Comparison of ENCODE assay signal across 8 mouse cellular contexts in the genomic region with DNA sequence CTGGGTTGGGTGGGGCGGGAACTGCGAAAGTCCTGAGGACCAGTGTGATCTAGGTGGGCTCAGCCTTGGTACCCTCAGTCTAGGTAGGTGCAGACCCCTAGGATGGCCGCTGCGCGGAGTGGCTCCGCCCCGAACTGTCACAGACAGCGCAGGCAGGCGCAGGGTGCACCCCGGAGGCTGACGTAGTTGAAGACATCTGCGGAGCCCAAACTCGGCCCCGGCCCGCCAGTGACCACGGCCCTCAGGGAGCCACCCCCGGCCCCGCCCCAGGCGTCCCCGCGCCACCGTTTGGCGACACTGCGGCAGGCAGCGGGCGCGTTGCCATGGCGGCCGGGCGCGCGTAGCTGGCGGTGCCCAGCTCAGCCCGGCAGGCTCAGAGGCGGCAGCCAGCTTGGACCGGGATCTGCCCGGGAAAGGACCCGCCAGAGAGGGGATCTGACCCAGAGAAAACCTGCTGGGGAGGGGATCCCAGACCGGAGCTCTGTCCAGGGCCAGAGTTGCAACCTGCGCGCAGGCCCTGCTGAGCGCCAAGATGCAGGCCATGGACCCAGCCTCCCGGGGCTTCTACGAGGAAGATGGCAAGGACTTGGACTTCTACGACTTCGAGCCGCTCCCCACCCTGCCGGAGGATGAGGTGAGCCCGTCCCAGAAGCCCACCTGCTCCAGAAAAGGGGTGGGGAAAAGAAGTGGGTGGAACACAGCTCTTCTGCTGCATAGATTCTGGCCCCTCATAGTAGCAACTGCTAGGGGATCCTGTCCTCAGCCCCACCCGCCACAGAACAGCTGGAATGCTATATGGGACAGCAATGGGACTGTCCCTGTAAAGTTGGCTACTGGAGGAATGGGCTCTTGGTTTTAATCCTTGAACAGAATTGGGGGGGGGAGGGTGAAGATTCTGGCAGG. TPM values are rescaled to one million over a fixed set of nuclear protein-coding genes. Genes with fewer than 3 reads are reported as not detected.
A peak's percentile ranks its signal among the peaks of the same experiment; 100 is the strongest.
DNase-seq lines count a peak whose midpoint lies in the region; ATAC-seq lines count a peak whose summit lies in the region.

A gene (plus strand): TSS at position 42 of the 903 bp plus-strand sequence.

- no peaks in the 10 kb centered on the region for H3K36me3 ChIP-seq in heart, embryonic 15.5 days
- H3K36me3 ChIP-seq in midbrain, embryonic 12.5 days: no peaks in the 10 kb centered on the region

- H3K27ac ChIP-seq in heart, embryonic 15.5 days: no peak within 1 kb of the TSS
- no peak within 1 kb of the TSS for H3K27ac ChIP-seq in midbrain, embryonic 12.5 days (replicated peaks)

- H3K9me3 ChIP-seq in heart, embryonic 15.5 days (replicated peaks): no peaks in the 10 kb centered on the region
- no peaks in the 10 kb centered on the region for H3K9me3 ChIP-seq in midbrain, embryonic 12.5 days

- under 1% methylated on average over 50 of the region's 50 CpGs for WGBS in heart, embryonic 15.5 days
- under 1% methylated on average over 41 of the region's 50 CpGs for WGBS in midbrain, embryonic 12.5 days

- peak within 1 kb of the TSS; percentile 46 for H3K4me3 ChIP-seq in heart, embryonic 15.5 days
- peak within 1 kb of the TSS; percentile 55 for H3K4me3 ChIP-seq in midbrain, embryonic 12.5 days

- DNase-seq in thymus, postnatal 4 days: peak; percentile 18
- no peak for DNase-seq in thymus, postnatal 14 days
- DNase-seq in embryo, embryonic 10.5 days (ENCODE audit: low spot score): peak; percentile 40
- DNase-seq in layer of hippocampus, postnatal 36 days: peak; percentile 82 to 83
- no peak for DNase-seq in spleen, postnatal 36 days (ENCODE audit: low spot score in 2 of 2)

- H3K9ac ChIP-seq in heart, embryonic 15.5 days: peak within 1 kb of the TSS; percentile 20; the same call in 1 of the 2 replicates
- H3K9ac ChIP-seq in midbrain, embryonic 12.5 days (replicated peaks): peak within 1 kb of the TSS; percentile 57

- H3K4me1 ChIP-seq in heart, embryonic 15.5 days (replicated peaks): 0 out of 2 replicates have a peak, but pooled peaks cover 12% of the 10 kb centered on the region
- H3K4me1 ChIP-seq in midbrain, embryonic 12.5 days: peaks cover 11% of the 10 kb centered on the region

- H3K4me2 ChIP-seq in heart, embryonic 15.5 days: peak within 1 kb of the TSS; percentile 79
- peak within 1 kb of the TSS; percentile 85 for H3K4me2 ChIP-seq in midbrain, embryonic 12.5 days (replicated peaks)

- 0 out of 2 replicates have a peak, but pooled peaks have one; percentile 47 for ATAC-seq in heart, embryonic 15.5 days (replicated peaks; ENCODE audit: insufficient number of reproducible peaks, insufficient read depth, low FRiP score, low read depth)
- ATAC-seq in midbrain, embryonic 12.5 days (ENCODE audit: low FRiP score, low read depth): peak; percentile 85
- ATAC-seq in erythroid progenitor cell, adult 5-6 weeks (replicated peaks; ENCODE audit: low FRiP score, poor library complexity, severe bottlenecking): no peak

- H3K27me3 ChIP-seq in heart, embryonic 15.5 days: peaks cover 70% of the 10 kb centered on the region
- H3K27me3 ChIP-seq in midbrain, embryonic 12.5 days: peaks cover 56% of the 10 kb centered on the region

RNA-seq across cellular contexts. Expression of the gene that starts here (rescaled TPM):
- polyA plus RNA-seq in heart, embryonic 15.5 days (2015; fragmentation: Nextera tagmentation; extraction: Ambion mirVana): 0.11 and 0.68 TPM in 2 replicates
- 10 to 100 TPM; 87.3 to 88.1 TPM for total RNA-seq in layer of hippocampus, postnatal 36 days (2021)
- polyA plus RNA-seq in midbrain, embryonic 12.5 days (2016; fragmentation: Nextera tagmentation; extraction: Ambion mirVana): 1.2 and 1.5 TPM in 2 replicates
- not detected in 2 replicates for total RNA-seq in erythroid progenitor cell, adult 5-6 weeks (2015; ENCODE audit: low replicate concordance)
- total RNA-seq in erythroid progenitor cell, adult 5-6 weeks (2017; ENCODE audit: low replicate concordance): not detected in 2 replicates

Comparison
In these comparisons a context has a peak if more than half of its experiments do, and no peak if none do; other contexts are left out.
1. RNA of the gene that starts here (total RNA-seq): 87.3 to 88.1 TPM in layer of hippocampus, postnatal 36 days; not detected in erythroid progenitor cell, adult 5-6 weeks; every median in the first group is over 10 times any median in the second.
2. DNase-seq: peak in thymus, postnatal 4 days (single experiment), embryo, embryonic 10.5 days (single experiment) and layer of hippocampus, postnatal 36 days (2 of 2); none in thymus, postnatal 14 days (single experiment) and spleen, postnatal 36 days (0 of 2).
3. Peak in ATAC-seq, H3K4me3 ChIP-seq, H3K9ac ChIP-seq and H3K4me2 ChIP-seq in heart, embryonic 15.5 days; RNA of the gene not detected or under 1 TPM.